Mouse (Mus musculus) cerebellum, adult 2 months (tissue): ENCODE results near the gene Gabra5. TPM values are rescaled to one million over a fixed set of nuclear protein-coding genes. Genes with fewer than 3 reads are reported as not detected.

ENCODE experiments used
- DNase-seq, 2 experiments: peaks; one replicate each; pipeline ENCODE4 v3.0.0; 2021
- H3K27ac ChIP-seq: fragments of 200-500 bp; 2 replicates; pipeline ENCODE4 v1.5.1; 2012; ENCODE audit warnings: low read length, control low read depth, inconsistent platforms; ENCODE audit not compliant: insufficient read depth
- H3K27me3 ChIP-seq: fragments of 200-500 bp; 2 replicates; pipeline ENCODE4 v1.6.1; 2012; ENCODE audit warnings: inconsistent platforms, mild to moderate bottlenecking, low read length, moderate library complexity; ENCODE audit not compliant: control insufficient read depth, insufficient read depth
- H3K4me1 ChIP-seq: fragments of 200-500 bp; 2 replicates; pipeline ENCODE4 v1.6.1; 2011; ENCODE audit warnings: low read length; ENCODE audit not compliant: control insufficient read depth, insufficient read depth
- H3K4me3 ChIP-seq: fragments of 200-500 bp; replicated peaks from 2 replicates; pipeline ENCODE3; 2011; ENCODE audit warnings: mild to moderate bottlenecking, low read depth, low read length, control low read depth; ENCODE audit not compliant: insufficient read depth
- CTCF ChIP-seq: fragments of 200-500 bp; IDR thresholded peaks from 2 replicates; pipeline ENCODE4 v1.5.1; 2011; ENCODE audit warnings: low read depth, mild to moderate bottlenecking, control low read depth, low read length, moderate library complexity, borderline replicate concordance; ENCODE audit not compliant: insufficient read depth
- POLR2A ChIP-seq: fragments of 200-500 bp; IDR thresholded peaks from 2 replicates; pipeline ENCODE4 v1.6.1; 2011; ENCODE audit warnings: low read length, control low read depth, borderline replicate concordance; ENCODE audit not compliant: insufficient read depth
- WGBS: fragments of 180-500 bp; shearing (Covaris S2); methylation state at CpG from one replicate; pipeline ENCODE4 v1.1.7; 2018; 5-methylcytosine and 5-hydroxymethylcytosine counted together
- polyA plus RNA-seq: library from polyadenylated mRNA; depleted of rRNA; stranded (reverse); fragments of >200 nt; gene quantifications from 2 replicates; pipeline ENCODE4 v1.2.3, GENCODE M21; 2012; rRNA removed

Gene Gabra5
- 13.8 and 19.4 TPM in 2 replicates for polyA plus RNA-seq

GRCm38 (mm10) chr7:57509681-57510141 lies at the start of gene Gabra5:
Gabra5 (minus strand) TSS chr7:57510059.
- H3K27ac ChIP-seq, result no peak within 1 kb of the TSS
- TF ChIP-seq POLR2A (no peak), CTCF (no peak)
- peak in 1 of 2 experiments; percentile 18 for DNase-seq
- H3K4me1 ChIP-seq, result no peaks in the 10 kb centered on the region
- no peak within 1 kb of the TSS for H3K4me3 ChIP-seq
- 1% methylated on average over 59 of the region's 59 CpGs for WGBS
- H3K27me3 ChIP-seq, result peaks cover 3% of the 10 kb centered on the region; the same call in 1 of the 2 replicates

- TF ChIP-seq CTCF (peak; percentile 25; the same call in 1 of the 2 replicates), POLR2A (no peak)
- DNase-seq, result peak in 1 of 2 experiments; percentile 6
- H3K27ac ChIP-seq, result no peak overlapping the region
- no peaks in the 10 kb centered on the region for H3K27me3 ChIP-seq
- H3K4me1 ChIP-seq, result no peaks in the 10 kb centered on the region
- H3K4me3 ChIP-seq, result no peak overlapping the region
- 25% methylated on average over 7 of the region's 7 CpGs for WGBS
Measured at GRCm38 (mm10) chr7:57538565-57538964, 28.7 kb upstream of the Gabra5 start.

DNA sequence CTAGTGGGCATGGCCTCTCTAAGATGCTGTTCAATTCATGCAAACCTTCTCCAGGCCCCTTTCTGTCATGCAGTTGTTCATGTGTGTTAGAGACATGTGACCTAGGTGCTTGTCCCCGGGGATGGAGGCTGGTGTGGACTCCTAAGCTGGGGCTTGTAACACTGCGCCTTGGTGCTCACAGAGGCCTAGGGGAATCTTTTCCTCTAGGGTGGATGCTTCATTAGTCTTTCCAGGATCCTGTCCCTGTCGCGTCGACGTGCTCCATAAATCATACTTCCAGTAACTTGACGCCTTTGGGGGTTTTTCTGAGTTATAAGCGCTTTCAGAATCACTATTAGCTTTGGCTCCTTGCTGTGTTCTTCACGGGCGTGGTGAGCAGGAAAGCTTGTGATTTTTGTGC lies 22.8 kb upstream of the Gabra5 start:
- Histone ChIP-seq H3K4me1 (no peaks in the 10 kb centered on the region), H3K27me3 (no peaks in the 10 kb centered on the region), H3K27ac (no peak overlapping the region), H3K4me3 (no peak overlapping the region)
- no peak for TF ChIP-seq POLR2A
- no peak for TF ChIP-seq CTCF
- DNase-seq, result no peak
- WGBS, result 88% methylated on average over 10 of the region's 10 CpGs

- Histone ChIP-seq H3K27me3 (no peaks in the 10 kb centered on the region), H3K4me1 (no peaks in the 10 kb centered on the region), H3K27ac (no peak overlapping the region), H3K4me3 (no peak overlapping the region)
- WGBS, result 81% methylated on average over 8 of the region's 8 CpGs
- TF ChIP-seq CTCF (no peak), POLR2A (no peak)
- no peak for DNase-seq
Measured at GRCm38 (mm10) chr7:57529954-57530353, 20.1 kb upstream of the Gabra5 start.

- 81% methylated on average over 4 of the region's 4 CpGs for WGBS
- H3K27me3 ChIP-seq, result no peaks in the 10 kb centered on the region
- no peak overlapping the region for H3K27ac ChIP-seq
- no peak overlapping the region for H3K4me3 ChIP-seq
- DNase-seq, result no peak
- H3K4me1 ChIP-seq, result no peaks in the 10 kb centered on the region
- TF ChIP-seq POLR2A (no peak), CTCF (no peak)
Measured at GRCm38 (mm10) chr7:57529451-57529850, 19.6 kb upstream of the Gabra5 start.

- Histone ChIP-seq H3K27me3 (peaks cover 3% of the 10 kb centered on the region; the same call in 1 of the 2 replicates), H3K4me1 (no peaks in the 10 kb centered on the region), H3K4me3 (no peak overlapping the region), H3K27ac (no peak overlapping the region)
- WGBS, result 21% methylated on average over 3 of the region's 3 CpGs
- peak; percentile 16 to 29 for DNase-seq
- TF ChIP-seq CTCF (peak; percentile 25; the same call in 1 of the 2 replicates), POLR2A (no peak)
Measured at GRCm38 (mm10) chr7:57512955-57513354, 3.1 kb upstream of the Gabra5 start.

DNA sequence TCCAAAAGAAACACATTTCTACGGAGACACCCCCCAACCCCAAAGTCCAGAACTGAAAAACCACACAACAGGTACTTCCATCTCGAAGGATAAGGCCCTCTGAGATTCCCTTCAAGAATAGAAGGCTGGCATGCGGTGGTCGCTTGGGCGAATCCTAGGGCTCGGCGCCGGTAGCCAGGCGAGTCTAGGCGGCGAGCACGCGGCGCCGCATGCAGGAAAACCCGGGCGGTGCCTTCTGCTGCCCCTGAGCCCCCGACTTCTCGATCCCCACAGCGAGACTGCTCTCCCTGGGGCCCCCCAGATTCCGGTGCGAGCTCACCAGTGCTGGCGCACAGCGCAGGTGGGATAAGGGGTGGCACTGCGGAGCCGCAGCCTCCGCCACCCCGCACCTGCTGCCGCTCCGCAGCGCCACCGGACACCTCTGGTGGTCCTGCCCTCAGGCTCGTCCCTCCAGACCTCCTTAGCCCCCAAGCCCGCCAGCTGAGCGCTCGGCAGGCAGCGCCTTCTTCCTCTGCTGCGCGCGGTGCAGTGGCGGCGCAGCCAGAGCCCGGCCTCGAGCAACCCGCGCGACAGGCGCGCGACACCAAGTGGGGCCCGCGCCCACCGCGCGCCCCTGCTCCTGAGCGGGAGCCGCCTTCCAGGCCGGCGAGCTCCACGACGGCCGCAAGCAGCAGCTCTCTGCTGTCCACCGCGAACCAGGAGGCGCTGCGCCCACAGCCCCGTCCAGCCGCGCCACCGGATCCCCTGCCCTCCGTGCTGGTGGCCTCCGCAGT lies 813 bp downstream of the Gabra5 start:
- Histone ChIP-seq H3K27me3 (peaks cover 3% of the 10 kb centered on the region; the same call in 1 of the 2 replicates), H3K27ac (no peak overlapping the region), H3K4me3 (no peak overlapping the region), H3K4me1 (no peaks in the 10 kb centered on the region)
- no peak for DNase-seq
- TF ChIP-seq POLR2A (no peak), CTCF (no peak)
- WGBS, result 2% methylated on average over 72 of the region's 72 CpGs

DNA sequence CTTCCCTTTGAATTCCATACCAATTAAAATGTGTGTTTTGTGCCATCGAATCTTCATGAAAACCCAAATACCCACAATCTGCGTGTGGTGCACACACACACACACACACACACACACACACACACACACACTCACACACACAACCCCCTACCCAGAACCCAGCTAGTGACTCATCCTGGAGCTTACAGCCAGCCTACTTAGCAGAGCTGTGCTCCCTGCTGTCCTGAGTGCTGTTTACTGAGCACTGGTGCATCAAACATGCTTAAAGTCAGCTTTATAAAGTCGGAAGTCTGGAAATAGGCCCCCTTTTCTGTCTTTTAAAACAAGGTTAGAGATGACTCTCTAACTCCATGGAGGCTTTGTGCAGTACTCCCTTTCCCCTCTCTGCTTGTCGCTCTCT lies 7.0 kb downstream of the Gabra5 start:
- H3K4me3 ChIP-seq, result no peak overlapping the region
- no peaks in the 10 kb centered on the region for H3K4me1 ChIP-seq
- no peak for DNase-seq
- WGBS, result 69% methylated on average over 4 of the region's 4 CpGs
- no peak for TF ChIP-seq CTCF
- no peak for TF ChIP-seq POLR2A
- H3K27me3 ChIP-seq, result no peaks in the 10 kb centered on the region; the same call in 1 of the 2 replicates
- H3K27ac ChIP-seq, result no peak overlapping the region
